Mouse (Mus musculus) cerebellum, adult 2 months (tissue): Measurements from ENCODE around the gene Ms4a10. TPM values are rescaled to one million over a fixed set of nuclear protein-coding genes. Genes with fewer than 3 reads are reported as not detected.

ENCODE experiments used
- DNase-seq, 2 experiments: peaks; one replicate each; pipeline ENCODE4 v3.0.0; 2021
- H3K27ac ChIP-seq: fragments of 200-500 bp; 2 replicates; pipeline ENCODE4 v1.5.1; 2012; ENCODE audit warnings: low read length, control low read depth, inconsistent platforms; ENCODE audit not compliant: insufficient read depth
- H3K27me3 ChIP-seq: fragments of 200-500 bp; 2 replicates; pipeline ENCODE4 v1.6.1; 2012; ENCODE audit warnings: inconsistent platforms, mild to moderate bottlenecking, low read length, moderate library complexity; ENCODE audit not compliant: control insufficient read depth, insufficient read depth
- H3K4me1 ChIP-seq: fragments of 200-500 bp; 2 replicates; pipeline ENCODE4 v1.6.1; 2011; ENCODE audit warnings: low read length; ENCODE audit not compliant: control insufficient read depth, insufficient read depth
- H3K4me3 ChIP-seq: fragments of 200-500 bp; replicated peaks from 2 replicates; pipeline ENCODE3; 2011; ENCODE audit warnings: mild to moderate bottlenecking, low read depth, low read length, control low read depth; ENCODE audit not compliant: insufficient read depth
- CTCF ChIP-seq: fragments of 200-500 bp; IDR thresholded peaks from 2 replicates; pipeline ENCODE4 v1.5.1; 2011; ENCODE audit warnings: low read depth, mild to moderate bottlenecking, control low read depth, low read length, moderate library complexity, borderline replicate concordance; ENCODE audit not compliant: insufficient read depth
- POLR2A ChIP-seq: fragments of 200-500 bp; IDR thresholded peaks from 2 replicates; pipeline ENCODE4 v1.6.1; 2011; ENCODE audit warnings: low read length, control low read depth, borderline replicate concordance; ENCODE audit not compliant: insufficient read depth
- WGBS: fragments of 180-500 bp; shearing (Covaris S2); methylation state at CpG from one replicate; pipeline ENCODE4 v1.1.7; 2018; 5-methylcytosine and 5-hydroxymethylcytosine counted together
- polyA plus RNA-seq: library from polyadenylated mRNA; depleted of rRNA; stranded (reverse); fragments of >200 nt; gene quantifications from 2 replicates; pipeline ENCODE4 v1.2.3, GENCODE M21; 2012; rRNA removed

Gene Ms4a10
- polyA plus RNA-seq, 1 experiment, result not detected

DNA sequence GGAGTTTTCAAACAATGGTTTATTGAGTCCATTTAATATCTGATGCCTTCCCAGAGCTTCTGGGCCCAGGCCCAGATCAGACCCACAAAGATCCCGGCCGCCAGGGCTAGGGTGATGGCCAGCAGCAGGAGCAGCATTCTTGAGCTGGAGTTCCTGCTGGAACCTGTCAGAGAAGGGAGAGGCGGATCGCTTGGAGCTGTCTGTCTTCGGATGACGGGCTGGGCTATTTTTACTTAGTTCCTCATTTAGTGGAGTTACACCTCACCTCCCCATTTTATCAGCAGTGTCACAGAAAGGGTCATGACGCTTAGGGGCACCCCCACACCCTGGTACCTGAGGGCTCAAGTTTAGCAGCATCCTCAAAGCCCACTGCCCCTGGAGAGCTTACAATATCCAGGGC, 60.2 kb downstream of the Ms4a10 start:
- Histone ChIP-seq H3K4me1 (peaks cover 9% of the 10 kb centered on the region), H3K27me3 (no peaks in the 10 kb centered on the region), H3K4me3 (no peak overlapping the region), H3K27ac (no peak overlapping the region)
- WGBS, result 64% methylated on average over 7 of the region's 7 CpGs
- no peak for DNase-seq
- TF ChIP-seq POLR2A, result no peak
- TF ChIP-seq CTCF, result no peak

Other genes starting within 250 kb of the Ms4a10 start
- gene Cd5, start 235.7 kb downstream of the Ms4a10 start, polyA plus RNA-seq, result 0.43 and 0.54 TPM in 2 replicates
- 0.05 and 0.10 TPM in 2 replicates for gene Cd6, start 144.6 kb downstream of the Ms4a10 start, polyA plus RNA-seq
- gene Slc15a3, start 134.9 kb downstream of the Ms4a10 start, polyA plus RNA-seq, result 0.51 and 0.62 TPM in 2 replicates
- gene Tmem132a, start 104.7 kb downstream of the Ms4a10 start, polyA plus RNA-seq, result 350 and 389 TPM in 2 replicates
- gene Tmem109, start 92.7 kb downstream of the Ms4a10 start, polyA plus RNA-seq, result 109 and 115 TPM in 2 replicates
- 278 and 288 TPM in 2 replicates for gene Prpf19, start 79.4 kb downstream of the Ms4a10 start, polyA plus RNA-seq
- gene Zp1, start 54.0 kb downstream of the Ms4a10 start, polyA plus RNA-seq, result 0.05 TPM in 1 of 2 replicates, not detected in the other
- gene Ptgdr2, start 37.5 kb downstream of the Ms4a10 start, polyA plus RNA-seq, result 0.06 and 0.10 TPM in 2 replicates
- 4.9 and 5.3 TPM in 2 replicates for gene Ccdc86, start 25.4 kb downstream of the Ms4a10 start, polyA plus RNA-seq
- gene Ms4a15, start 18.6 kb upstream of the Ms4a10 start, polyA plus RNA-seq, result 0.05 and 0.08 TPM in 2 replicates
- gene Ms4a18, start 43.4 kb upstream of the Ms4a10 start, polyA plus RNA-seq, result not detected in 2 replicates
- gene Ms4a8a, start 106.4 kb upstream of the Ms4a10 start, polyA plus RNA-seq, result not detected in 2 replicates
- not detected in 2 replicates for gene 1700017D01Rik, start 156.2 kb upstream of the Ms4a10 start, polyA plus RNA-seq
- gene 1700025F22Rik, start 190.7 kb upstream of the Ms4a10 start, polyA plus RNA-seq, result not detected in 2 replicates
- gene Ms4a13, start 222.1 kb upstream of the Ms4a10 start, polyA plus RNA-seq, result not detected in 2 replicates